Mouse (Mus musculus) heart, postnatal 0 days (tissue): ENCODE measurements at regions not wholly inside any gene's neighbourhood (a gene's known extent, or its start where the extent isn't known, plus 50 kb on each side); places are given as distances from the start of the nearest gene placed in this dataset.

Experiments used
- ATAC-seq: fragments of 200-750 bp; cut with Nextera tagmentation; 2 replicates; pipeline ENCODE4 v1.8.0; 2017; ENCODE audit warnings: low read depth, moderate number of reproducible peaks, moderate library complexity; ENCODE audit not compliant: insufficient read depth
- DNase-seq: peaks from one replicate; pipeline ENCODE4 v3.0.0-alpha.2; 2016; ENCODE audit warnings: low spot score
- H3K27ac ChIP-seq: fragments of 300-500 bp; sonication (generic); 2 replicates; pipeline ENCODE4 v1.5.1; 2014; ENCODE audit warnings: low read depth, mild to moderate bottlenecking
- H3K27me3 ChIP-seq: fragments of 300-500 bp; sonication (generic); 2 replicates; pipeline ENCODE4 v1.6.1; 2014; ENCODE audit warnings: low read length, mixed read lengths; ENCODE audit not compliant: control insufficient read depth, insufficient read depth
- H3K36me3 ChIP-seq: fragments of 300-500 bp; sonication (generic); replicated peaks from 2 replicates; pipeline ENCODE4 v1.6.1; 2014; ENCODE audit warnings: low read length, mixed read lengths; ENCODE audit not compliant: control insufficient read depth, insufficient read depth
- H3K4me1 ChIP-seq: fragments of 300-500 bp; sonication (generic); 2 replicates; pipeline ENCODE4 v1.6.1; 2014; ENCODE audit warnings: antibody characterized with exemption; ENCODE audit not compliant: control insufficient read depth, insufficient read depth
- H3K4me2 ChIP-seq: fragments of 300-500 bp; sonication (generic); 2 replicates; pipeline ENCODE4 v1.6.1; 2014; ENCODE audit warnings: low read depth, mild to moderate bottlenecking, low read length, moderate library complexity
- H3K4me3 ChIP-seq: fragments of 300-500 bp; sonication (generic); 2 replicates; pipeline ENCODE4 v1.5.1; 2014; ENCODE audit warnings: low read depth, low read length
- H3K9ac ChIP-seq: fragments of 300-500 bp; sonication (generic); replicated peaks from 2 replicates; pipeline ENCODE4 v1.6.1; 2014; ENCODE audit warnings: low read depth, low read length, mixed read lengths
- H3K9me3 ChIP-seq: fragments of 300-500 bp; sonication (generic); replicated peaks from 2 replicates; pipeline ENCODE4 v1.6.1; 2016; ENCODE audit warnings: low read length; ENCODE audit not compliant: control insufficient read depth
- CTCF ChIP-seq: IDR thresholded peaks from 2 replicates; pipeline ENCODE4 v1.5.1; 2016; ENCODE audit warnings: antibody characterized with exemption, control low read depth, low read depth
- EP300 ChIP-seq: IDR thresholded peaks from 2 replicates; pipeline ENCODE4 v1.6.1; 2016; ENCODE audit warnings: antibody characterized with exemption, low read depth
- WGBS: fragments of 180-500 bp; shearing (Covaris S2); extraction: QIAGEN DNeasy Blood & Tissue Kit; methylation state at CpG from one replicate; pipeline ENCODE4 v1.1.7; 2014; 5-methylcytosine and 5-hydroxymethylcytosine counted together

DNA sequence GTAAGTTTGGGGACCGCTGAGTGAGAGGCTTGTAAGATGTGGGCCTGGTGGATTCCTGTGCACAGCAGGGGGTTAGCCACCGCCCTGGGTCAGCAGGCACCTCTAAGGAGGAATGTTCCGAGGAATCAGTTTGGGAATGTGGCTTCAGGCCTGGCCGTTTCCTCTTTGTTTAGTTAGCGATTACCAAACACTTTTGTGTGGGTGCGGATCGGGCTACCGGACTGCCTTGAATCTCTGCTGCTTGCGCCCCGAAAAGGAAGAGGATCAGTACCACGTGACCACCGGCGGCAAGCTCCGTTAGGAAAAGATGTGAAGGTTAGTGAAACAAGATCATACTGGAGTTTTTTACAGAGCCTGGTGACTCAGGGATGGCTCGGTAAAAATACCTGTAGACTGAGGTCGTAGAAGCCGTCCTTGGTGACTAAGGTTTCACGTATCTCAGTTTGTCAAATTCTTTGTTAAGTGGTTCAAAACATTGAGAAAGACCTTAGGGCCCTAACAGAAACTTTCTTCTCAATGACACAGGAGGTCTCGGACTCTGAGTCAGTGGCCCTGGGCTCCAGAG is 71.5 kb downstream of the Zfp281 start:
- 0 out of 2 replicates have a peak, but pooled peaks have one; percentile 20 for ATAC-seq
- H3K27me3 ChIP-seq = no peaks in the 10 kb centered on the region
- H3K36me3 ChIP-seq = no peaks in the 10 kb centered on the region
- TF ChIP-seq EP300 = no peak
- TF ChIP-seq CTCF = no peak
- no peaks in the 10 kb centered on the region for H3K9me3 ChIP-seq
- WGBS = 13% methylated on average over 19 of the region's 19 CpGs
- H3K4me2 ChIP-seq = peak overlapping the region; percentile 52
- peak overlapping the region; percentile 15 for H3K4me3 ChIP-seq
- peaks cover 7% of the 10 kb centered on the region for H3K4me1 ChIP-seq
- no peak for DNase-seq
- H3K27ac ChIP-seq = no peak overlapping the region
- H3K9ac ChIP-seq = peak overlapping the region; percentile 21

DNA sequence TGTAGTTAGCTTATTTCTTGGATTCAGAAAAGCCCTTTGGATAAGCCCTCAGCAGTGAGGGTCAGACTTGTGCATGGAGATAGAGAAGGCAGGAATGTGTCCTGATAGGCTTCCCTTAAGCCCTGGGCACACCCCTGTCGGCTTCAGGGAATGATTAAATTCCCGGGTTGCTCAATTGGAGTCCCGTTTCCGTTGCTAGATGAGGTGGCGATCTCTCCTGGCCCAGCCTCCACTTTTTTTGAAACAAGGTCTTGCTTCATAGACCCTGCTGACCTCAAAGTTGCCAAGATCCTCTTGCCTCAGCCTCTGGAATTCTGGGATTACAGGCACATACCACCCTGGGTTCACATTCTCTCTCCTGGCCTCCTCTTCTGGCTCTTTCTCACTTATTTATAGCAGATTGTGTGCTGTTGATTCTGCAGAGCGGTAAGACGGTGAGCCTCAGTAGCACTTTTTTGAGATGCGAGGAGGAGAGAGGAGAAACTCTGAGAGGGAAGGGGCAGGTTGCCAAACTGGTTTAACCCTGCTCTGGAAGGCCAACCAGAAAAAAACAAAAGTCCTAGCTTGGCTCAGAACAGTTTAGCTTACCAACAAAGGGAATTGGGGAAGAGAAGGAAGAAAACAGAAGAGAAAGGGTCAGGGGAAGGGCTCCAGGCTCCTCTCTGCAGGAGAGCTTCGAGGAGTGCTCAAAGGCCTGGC is 73.9 kb downstream of the Zfp281 start:
- WGBS = 12% methylated on average over 9 of the region's 9 CpGs
- no peak for TF ChIP-seq CTCF
- no peak for TF ChIP-seq EP300
- Histone ChIP-seq H3K27ac (no peak overlapping the region), H3K27me3 (no peaks in the 10 kb centered on the region), H3K4me3 (no peak overlapping the region), H3K9ac (no peak overlapping the region), H3K36me3 (no peaks in the 10 kb centered on the region), H3K4me2 (no peak overlapping the region), H3K4me1 (peaks cover 7% of the 10 kb centered on the region), H3K9me3 (no peaks in the 10 kb centered on the region)
- DNase-seq = peak; percentile 30
- no peak for ATAC-seq

DNA sequence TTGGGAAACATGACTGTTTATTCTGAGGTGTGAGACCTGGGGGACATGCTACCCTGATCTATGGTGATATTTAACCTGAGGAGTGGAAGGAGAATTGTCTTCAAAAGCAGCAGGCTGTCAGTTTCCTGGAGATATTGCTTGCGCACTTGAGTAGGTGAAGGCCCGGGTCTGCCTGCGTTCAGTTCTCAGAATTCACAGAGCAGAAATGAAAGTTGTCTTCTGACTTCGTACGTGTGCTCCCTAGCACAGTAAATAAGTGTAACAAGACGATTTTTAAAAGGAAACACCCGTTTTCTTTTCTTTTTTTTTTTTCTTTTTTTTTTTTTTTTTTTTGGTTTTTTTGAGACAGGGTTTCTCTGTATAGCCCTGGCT is 74.4 kb downstream of the Zfp281 start:
- TF ChIP-seq CTCF (no peak), EP300 (no peak)
- ATAC-seq (no peak), DNase-seq (no peak)
- Histone ChIP-seq H3K9ac (no peak overlapping the region), H3K9me3 (no peaks in the 10 kb centered on the region), H3K4me3 (no peak overlapping the region), H3K4me1 (peaks cover 7% of the 10 kb centered on the region), H3K4me2 (no peak overlapping the region), H3K36me3 (no peaks in the 10 kb centered on the region), H3K27me3 (no peaks in the 10 kb centered on the region), H3K27ac (no peak overlapping the region)
- 77% methylated on average over 7 of the region's 7 CpGs for WGBS

DNA sequence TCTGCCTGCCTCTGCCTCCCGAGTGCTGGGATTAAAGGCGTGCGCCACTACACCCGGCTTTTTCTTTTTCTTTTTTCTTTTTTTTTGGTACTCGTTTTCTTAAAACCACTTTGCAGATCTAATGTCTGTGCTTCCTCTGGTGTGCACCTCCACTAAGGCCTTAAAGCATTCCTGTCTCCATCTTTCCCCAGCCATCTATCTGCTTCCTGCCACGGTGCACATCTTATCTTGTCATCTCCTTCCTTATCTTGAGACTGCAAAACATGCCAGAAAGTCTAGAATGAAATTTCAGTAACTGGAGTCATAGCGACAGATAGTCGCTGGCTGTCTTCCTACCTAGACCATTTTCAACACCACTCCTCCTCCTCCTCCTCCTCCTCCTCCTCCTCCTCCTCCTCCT is 74.9 kb downstream of the Zfp281 start:
- peaks cover 7% of the 10 kb centered on the region for H3K4me1 ChIP-seq
- no peaks in the 10 kb centered on the region for H3K9me3 ChIP-seq
- no peaks in the 10 kb centered on the region for H3K36me3 ChIP-seq
- H3K27ac ChIP-seq = no peak overlapping the region
- no peak overlapping the region for H3K4me3 ChIP-seq
- H3K4me2 ChIP-seq = no peak overlapping the region
- no peaks in the 10 kb centered on the region for H3K27me3 ChIP-seq
- ATAC-seq = no peak
- 75% methylated on average over 8 of the region's 8 CpGs for whole genome bisulfite sequencing
- no peak overlapping the region for H3K9ac ChIP-seq
- no peak for DNase-seq
- TF ChIP-seq CTCF (no peak), EP300 (no peak)

DNA sequence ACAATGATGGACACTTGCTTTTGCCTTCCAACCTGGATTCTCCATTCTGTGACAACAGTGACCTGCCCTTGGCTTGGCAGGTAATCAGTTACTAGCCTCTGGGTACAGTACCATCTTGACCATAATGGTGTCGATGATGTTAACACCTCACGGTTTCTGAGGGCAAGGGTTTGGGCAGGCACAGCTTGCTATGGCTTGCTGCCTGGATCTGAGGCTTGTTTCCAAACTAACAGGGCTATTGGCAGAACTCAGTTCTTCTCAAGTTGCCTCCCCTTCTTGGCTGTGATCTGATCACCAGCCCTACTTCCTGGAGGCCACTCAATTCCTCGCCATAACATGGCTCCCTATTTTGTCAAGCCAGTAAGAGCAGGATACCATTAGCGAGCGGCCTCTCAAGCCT is 79.4 kb downstream of the Zfp281 start:
- no peak overlapping the region for H3K4me3 ChIP-seq
- no peak overlapping the region for H3K4me2 ChIP-seq
- H3K9ac ChIP-seq = no peak overlapping the region
- no peak for ATAC-seq
- no peaks in the 10 kb centered on the region for H3K4me1 ChIP-seq
- no peaks in the 10 kb centered on the region for H3K9me3 ChIP-seq
- TF ChIP-seq CTCF (no peak), EP300 (no peak)
- no peaks in the 10 kb centered on the region for H3K36me3 ChIP-seq
- WGBS = 87% methylated on average over 5 of the region's 5 CpGs
- H3K27me3 ChIP-seq = no peaks in the 10 kb centered on the region
- no peak overlapping the region for H3K27ac ChIP-seq
- no peak for DNase-seq

DNA sequence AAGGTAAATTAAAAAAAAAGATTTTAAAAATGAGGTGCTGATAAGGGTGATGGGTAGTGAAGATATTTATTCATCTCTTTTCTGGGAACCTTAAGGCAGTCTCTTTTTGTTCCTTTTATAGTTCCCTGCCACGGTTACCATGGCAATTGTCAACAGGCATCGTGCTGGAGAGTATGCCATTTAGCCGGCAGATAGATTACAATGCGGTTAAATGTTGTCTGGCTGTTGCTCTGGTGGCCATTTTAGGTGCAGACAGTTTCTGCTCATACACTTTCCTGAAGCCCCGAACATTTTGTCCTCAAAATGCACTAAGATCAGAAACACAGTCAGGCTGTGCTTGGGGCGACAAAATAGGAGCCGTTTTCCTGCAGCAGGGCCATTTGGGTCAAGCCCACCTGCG is 81.8 kb downstream of the Zfp281 start:
- Histone ChIP-seq H3K27me3 (no peaks in the 10 kb centered on the region), H3K9ac (no peak overlapping the region), H3K4me2 (no peak overlapping the region), H3K4me1 (no peaks in the 10 kb centered on the region), H3K27ac (no peak overlapping the region), H3K36me3 (no peaks in the 10 kb centered on the region), H3K4me3 (no peak overlapping the region), H3K9me3 (no peaks in the 10 kb centered on the region)
- DNase-seq (no peak), ATAC-seq (no peak)
- TF ChIP-seq CTCF = no peak
- no peak for TF ChIP-seq EP300
- WGBS = 69% methylated on average over 8 of the region's 8 CpGs
